Mouse (Mus musculus) MEL-GATA-1-ER (cell line): Measurements from ENCODE around the gene Smim24.
A peak's percentile ranks its signal among the peaks of the same experiment; 100 is the strongest.

ENCODE experiments used
- DNase-seq: peaks from one replicate; pipeline ENCODE4 v3.0.0-alpha.2; 2012; ENCODE audit warnings: low read depth; ENCODE audit errors: extremely low read depth

Gene Smim24

DNA sequence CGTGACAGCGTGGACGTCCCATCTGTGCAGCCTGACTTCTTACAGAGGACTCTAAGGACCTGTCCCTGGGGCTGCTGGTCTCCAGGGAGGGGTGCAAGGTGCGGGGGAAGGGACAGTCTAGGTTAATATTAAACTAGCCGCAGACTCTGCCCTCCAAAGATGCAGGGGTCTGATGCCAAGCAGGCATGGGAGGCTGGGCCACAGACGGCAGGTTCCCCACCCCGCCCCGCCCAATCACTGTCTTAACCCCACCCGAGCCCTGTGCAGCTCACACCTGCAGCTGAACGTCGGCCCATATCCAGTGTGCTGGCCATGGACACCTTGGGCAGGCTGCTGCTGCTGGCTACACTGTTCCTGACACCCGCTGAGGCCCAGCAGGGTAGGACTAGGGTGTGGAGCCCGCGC, at the start of gene Smim24:
Gene Smim24, plus strand, starts transcription at position 271 of the 405 bp plus-strand sequence.
- no peak for DNase-seq

DNA sequence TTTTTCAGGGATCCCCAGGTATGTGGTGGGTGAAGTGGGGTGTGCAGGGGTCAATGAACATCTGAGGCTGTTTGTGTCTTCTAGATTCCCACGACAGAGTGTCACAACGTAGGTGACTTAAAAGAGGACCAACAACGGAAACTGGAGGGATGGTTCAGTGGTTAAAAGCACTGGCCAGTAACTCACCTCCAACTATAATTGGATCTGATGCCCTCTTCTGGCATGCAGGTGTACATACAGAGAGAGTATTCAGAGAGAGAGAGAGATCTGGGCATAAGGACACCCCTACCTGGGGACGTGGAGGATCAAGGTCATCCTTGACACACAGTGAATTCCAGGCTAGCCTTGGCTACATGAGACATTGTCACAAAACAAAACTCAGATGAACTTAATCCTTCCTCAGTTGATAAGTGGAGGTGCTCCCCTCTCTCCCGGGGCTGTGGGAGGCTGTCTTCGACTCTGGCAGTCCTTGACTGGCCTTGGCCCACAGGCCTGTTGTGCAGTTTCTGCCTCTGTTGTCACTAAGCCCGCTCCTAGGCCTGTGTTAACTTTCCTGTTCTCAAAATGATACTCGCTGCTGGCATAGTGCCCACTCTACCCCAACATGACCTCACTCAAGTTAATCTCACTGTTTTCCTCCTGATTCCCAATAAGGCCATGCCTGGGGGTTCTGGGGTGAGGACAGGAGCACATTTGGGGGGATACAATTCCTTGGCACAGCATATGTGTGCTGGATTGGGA, 48.3 kb upstream of the Smim24 start:
- DNase-seq, result no peak

DNA sequence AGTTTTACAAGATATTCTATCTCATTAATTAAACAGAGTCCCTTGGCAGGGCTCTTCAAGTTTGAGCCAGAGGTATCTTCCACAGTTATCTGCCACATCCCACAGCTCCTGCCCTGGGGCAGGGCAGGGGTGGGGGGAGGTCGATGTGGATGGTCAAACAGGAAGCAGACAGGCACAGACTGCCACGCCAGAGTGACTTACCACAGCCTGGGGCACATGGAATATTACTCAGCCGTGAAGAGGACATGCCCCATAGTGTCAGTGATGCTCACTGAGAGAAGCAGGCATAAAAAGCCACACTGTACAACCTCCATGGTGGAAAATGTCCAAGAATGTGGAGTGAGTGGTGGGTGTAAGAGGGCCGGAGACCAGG, 47.7 kb upstream of the Smim24 start:
- DNase-seq, result no peak

DNA sequence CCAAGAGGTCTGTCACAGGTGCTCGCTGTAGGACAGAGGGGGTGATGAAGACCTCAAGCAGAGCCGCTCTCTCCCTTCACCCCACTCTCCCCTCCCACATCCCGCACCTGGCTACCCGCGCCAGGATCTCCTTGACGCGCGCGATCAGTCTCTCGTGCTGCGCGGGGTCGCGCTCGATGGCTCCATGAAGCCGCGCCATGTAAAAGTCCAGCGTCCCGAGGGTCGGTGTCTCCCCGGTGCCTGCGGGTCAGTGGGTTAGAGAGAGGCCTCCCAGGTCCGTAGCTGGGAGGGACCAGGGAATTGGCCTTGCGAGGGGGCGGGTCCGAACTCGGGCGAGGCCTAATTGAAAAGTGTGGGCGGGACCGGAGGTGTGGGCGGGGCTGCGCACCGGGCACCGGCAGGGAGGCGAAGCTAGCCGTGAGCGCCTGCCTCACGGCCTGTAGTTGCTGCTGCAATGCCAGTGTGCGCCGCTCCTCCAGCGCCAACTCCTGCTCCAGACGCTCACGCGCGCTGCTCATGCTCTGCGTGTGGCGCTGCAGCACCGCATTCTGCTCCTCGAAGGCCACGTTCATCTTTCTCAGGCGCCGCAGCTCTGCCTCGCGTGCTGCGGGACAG, 46.3 kb upstream of the Smim24 start:
- DNase-seq, result no peak

DNA sequence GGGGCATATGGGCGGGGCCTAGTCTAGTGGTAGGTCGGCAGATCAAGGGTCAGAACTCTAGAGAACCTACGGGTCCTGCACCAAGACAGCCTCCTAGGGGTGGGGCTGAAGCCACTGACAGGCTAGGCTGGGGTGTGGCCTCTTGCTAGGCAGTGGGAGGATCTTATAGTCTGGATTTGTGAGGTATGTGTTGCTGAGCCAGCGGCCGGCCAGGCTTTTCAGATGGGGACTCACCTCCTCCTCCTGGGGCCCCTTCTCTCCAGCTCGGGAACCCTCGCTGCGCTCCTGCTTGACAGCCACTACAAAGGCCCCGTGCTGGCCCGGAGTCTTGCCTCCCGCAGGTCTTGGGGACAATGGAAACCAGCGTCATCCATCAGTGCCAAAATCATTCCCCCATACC, 43.7 kb upstream of the Smim24 start:
- no peak for DNase-seq

DNA sequence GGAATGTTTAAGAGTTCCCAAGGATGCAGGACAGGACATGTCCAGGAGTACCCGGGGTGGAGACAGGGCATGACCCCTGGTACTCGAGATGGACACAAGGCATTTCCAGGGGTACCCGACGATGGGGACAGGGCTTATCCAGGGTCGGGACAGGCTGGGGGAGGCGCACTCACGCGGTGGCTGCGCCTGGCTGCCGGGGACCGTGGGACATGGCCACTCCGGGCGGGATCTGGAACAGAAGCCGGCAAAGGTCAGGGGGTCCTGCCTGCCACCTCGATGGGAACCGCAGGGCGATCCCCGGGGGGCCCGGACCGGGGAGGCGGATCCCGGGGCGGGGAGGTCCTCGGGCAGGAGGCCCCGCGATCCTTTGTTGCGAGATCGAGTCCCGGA, 42.9 kb upstream of the Smim24 start:
- DNase-seq, result no peak

DNA sequence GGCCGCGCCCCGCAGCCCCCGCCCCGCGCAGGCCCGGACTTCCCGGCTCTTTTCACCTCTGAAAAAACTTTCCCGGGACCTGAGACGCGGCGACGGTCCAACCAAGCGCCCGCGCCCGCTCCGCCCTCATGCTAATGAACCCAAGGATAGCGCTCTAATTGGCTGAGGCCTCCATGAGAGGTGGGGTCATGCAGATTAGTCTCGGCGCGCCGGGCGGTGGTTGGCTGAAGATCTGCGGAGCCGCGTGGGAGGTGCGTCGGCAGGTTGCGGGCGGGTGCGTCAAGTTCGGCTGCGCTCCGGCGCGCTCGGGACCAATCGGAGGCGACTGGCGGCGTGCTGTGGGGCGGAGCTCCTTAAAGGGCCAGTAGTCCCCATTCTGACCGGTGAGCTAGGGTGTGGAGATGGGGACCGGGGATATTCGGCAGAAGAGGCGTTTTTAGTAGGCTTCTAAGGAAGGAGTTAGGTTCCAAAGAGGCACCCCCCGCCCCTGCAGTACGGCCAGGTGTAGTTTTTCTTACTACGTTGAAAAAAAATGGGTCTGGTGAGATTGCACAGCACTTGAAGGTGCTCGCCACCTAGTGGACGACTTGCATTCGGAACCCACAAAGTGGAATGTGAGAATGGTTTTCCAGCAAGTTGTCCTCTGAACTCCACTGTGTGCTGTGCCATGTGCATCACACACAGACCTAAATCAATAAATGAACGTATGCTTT, 42.3 kb upstream of the Smim24 start, which contains the start of gene Hmg20b:
Gene Hmg20b, minus strand, starts transcription at position 130 of the 713 bp plus-strand sequence.
- DNase-seq, result peak; percentile 93

DNA sequence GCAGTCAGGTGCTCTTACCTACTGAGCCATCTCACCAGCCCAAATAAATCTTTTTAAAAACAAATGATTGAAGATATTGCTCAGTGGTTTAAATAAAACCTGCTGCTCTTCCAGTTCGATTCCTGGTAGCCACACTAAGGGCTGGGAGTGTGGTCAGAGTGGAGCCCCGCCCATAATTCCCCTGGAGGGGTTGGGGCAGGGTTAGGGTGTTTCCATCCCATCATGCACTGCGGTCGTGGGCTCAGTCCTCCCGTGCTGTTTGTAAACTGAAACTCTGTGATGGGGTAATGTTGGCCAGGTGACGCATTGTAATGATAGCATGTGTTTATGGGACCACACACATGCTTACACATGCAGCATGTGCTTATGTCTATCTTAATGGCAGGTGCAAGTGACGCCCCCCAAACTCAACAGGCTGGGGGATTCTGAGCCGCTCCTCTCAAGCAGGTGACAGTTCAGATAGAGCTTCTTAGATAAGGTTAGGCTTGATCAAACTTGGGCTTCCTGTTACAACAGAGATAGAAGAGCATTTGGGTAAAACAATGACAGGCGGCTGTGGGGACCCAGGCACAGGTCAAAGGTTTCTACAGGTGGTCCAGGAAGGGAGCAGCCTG, 41.1 kb upstream of the Smim24 start:
- DNase-seq, result peak; percentile 78

DNA sequence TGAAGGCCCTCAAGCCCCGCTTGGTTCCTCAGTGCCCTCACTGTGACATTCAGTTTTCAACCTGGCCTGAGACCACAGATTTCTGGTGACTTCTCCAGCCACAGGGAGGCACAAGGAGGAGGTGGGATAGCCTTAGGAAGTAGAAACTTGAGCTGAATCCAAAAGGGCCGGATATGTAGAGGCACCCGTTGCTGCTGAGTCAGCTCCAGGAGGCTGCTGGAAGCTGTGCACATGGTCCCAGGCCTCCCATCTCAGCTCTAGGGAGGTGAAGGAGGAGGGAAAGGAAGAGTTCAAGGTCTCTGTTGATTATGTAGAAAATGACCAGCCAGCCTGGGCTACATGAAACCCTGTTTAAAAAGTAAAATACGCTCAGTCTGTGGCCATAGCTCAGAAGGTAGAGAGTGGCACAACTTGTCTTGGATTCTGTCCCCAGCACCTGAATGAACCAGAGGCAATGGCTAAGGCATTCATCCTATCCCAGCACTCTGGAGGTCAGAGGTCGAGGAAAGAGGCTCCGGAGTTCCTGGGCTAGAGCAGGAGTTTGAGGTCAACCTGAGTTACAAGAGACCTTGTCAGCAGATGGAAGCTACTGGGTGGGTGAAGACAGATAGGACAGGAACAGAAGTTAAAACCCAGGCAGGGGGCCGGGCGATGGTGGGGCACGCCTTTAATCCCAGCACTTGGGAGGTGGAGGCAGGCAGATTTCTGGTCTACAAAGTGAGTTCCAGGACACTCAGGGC, 37.9 kb upstream of the Smim24 start:
- DNase-seq, result no peak

DNA sequence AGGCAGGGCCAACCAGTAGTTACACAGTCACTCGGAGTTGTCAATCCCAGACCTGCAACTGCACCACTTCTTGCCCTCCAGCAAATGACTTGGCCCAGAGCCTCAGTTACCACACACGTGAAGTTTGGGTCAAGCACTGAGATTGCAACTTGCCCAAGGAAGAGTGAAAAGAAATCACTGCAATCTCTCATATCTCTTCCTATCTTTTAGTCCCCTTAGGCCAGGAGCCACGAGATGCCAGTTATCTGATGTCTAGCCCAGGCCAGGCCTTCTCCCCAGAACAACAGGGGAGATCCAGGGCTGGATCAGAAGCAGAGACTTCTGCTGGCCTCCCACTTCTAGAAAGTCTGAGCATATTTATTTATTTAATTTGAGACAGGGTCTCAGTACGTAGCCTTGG, 37.3 kb upstream of the Smim24 start:
- no peak for DNase-seq

DNA sequence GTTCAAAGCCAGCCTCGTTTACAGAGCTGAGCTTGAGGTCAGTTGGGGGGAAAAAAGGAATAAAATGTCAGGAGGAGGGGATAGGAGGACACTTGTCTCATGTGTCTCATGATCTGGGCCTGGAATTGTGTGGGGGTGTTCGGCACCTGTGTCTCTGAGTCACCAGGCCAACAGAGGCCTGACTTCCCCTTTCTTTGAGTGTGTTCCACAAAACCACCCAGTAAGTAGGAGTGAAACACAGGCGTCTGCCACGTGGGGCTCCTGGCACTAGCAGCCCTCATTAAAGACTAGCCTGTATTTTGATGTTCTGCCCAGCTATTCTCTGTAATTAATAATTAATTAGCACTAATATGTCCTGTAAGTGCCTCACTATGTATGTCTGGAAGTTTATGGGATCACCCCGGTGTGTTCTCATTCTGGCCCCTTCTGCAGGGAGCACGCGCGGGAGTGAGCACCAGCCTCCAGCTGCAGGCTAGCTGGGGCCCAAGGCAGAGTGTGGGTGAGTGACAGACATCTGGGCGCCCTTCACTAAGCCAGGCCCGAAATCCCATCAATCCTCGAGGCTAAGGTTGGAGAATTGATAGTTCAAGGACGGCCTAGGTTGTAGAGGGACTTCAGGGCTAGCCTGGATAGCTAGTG, 36.4 kb upstream of the Smim24 start:
- peak; percentile 88 for DNase-seq

DNA sequence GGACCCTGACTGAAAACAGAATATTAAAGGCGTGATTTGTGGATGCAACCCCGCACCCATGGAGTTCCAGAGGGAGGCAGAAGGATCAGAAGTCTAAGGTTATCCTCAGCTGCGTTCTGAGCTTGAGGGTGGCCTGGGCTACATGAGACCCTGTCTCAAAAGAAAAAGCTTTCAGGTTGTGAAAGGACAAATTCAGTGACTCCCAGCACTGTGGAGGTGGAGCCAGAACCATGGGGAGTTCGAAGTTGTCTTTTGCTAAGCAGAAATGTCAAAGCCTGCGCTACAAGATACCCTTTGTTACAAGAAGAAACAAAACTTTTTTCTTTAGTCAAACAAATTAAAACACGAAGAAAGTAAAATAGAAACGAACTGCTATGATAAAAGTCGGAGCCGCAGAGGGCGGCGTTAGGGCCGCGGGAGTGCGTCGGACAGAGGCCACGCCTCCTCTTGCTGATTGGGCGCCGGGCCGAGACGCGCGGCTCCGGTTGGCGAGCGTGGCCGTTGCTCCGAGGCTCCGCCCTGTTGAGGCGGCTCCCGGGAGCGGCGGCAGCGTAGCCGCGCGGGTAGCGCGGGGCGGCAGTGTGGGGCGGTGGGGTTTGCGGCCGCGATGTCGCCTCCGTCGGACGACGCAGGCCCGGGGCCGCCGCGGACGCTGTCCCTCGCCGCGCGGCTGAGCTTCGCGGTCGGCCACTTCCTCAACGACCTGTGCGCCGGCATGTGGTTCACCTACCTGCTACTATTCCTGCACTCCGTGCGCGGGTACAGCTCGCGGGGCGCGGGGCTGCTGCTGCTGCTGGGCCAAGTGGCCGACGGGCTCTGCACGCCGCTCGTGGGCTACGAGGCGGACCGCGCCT, 35.6 kb upstream of the Smim24 start, which contains the start of gene Mfsd12:
Gene Mfsd12, plus strand, starts transcription at position 501 of the 854 bp plus-strand sequence.
- DNase-seq, result no peak

DNA sequence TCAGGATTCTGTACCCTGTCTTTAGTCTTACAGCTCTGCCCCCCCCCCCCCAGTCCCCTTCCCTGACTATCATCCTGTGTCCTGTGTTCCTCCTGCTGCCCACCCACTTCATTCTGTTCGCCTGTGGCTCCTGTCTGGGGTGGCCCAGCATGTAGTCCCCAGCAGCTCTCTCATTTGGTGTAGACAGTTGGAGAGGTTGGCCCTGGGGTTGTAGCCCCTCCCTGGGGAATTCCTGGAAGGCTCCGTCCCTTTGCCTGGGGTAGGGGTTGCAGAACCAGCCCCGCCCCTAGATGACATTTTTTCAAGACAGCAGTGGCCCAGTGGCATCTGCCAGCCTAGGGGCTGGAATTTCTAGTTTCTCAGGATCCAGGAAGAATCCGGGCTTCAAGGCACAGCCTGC, 34.6 kb upstream of the Smim24 start:
- no peak for DNase-seq

DNA sequence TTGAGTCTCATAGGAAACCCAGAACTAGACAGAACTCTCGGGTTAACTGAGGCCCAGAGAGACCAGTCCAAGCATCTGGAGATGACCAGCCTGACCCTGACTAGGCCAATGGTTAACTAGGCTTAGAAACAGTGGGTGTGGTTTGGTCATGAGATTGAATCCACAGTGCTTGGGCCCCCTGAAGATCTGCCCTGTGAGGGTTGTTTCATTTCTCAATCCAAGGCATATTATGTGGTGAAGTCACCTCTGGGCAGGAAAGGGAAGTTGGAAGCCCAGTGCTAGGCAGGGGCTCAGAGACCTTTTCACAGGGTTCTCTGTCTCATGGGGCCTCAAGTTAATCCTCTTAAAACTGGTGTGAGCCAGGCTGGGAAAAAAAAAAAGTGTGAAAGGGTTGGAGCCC, 34.0 kb upstream of the Smim24 start:
- no peak for DNase-seq

DNA sequence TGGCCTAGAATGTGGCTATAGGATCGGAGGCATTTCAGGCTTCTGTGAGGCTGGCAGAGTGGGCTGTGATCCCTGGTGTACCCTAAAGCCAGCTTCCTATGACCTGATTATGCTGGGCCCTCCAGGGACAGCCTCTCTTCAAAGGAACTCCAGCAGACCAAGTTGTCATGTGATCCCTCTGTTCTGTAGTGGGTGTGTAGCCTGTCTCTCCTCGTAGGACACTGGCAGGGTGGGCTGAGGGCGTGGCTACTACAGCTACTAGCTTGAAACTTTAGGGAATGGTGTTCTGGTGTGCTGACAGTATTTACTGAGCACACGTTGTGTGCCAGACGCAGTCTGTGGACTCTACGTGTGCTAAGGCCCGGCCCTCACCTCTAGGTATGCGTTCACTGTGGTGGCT, 32.1 kb upstream of the Smim24 start:
- no peak for DNase-seq

DNA sequence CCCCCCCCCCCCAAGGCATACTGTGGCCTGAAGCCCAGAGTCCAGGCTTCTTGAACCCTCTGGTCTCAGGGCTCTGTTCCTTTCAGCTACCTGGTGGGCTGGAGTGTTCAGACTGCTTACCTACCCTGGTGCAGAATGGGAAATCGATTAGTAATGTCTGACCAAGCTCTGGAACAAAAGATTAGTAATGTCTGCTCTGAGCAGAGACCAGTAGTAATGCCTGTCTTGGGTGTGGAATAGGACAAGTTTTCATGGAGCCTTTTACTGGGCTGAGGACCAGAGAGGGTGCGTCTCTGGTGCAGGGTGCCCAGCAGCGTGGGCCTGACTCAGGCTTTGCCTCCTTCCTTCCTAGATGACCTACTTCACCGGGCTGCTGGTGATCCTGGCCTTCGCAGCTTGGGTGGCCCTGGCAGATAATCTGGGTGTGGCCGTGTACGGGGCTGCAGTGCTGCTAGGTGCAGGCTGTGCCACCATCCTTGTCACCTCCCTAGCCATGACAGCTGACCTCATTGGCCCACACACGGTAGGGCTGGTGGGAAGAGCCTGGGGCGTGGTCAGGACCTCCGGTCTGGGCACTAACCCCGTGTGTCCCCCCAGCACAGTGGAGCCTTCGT, 30.4 kb upstream of the Smim24 start:
- DNase-seq, result no peak

DNA sequence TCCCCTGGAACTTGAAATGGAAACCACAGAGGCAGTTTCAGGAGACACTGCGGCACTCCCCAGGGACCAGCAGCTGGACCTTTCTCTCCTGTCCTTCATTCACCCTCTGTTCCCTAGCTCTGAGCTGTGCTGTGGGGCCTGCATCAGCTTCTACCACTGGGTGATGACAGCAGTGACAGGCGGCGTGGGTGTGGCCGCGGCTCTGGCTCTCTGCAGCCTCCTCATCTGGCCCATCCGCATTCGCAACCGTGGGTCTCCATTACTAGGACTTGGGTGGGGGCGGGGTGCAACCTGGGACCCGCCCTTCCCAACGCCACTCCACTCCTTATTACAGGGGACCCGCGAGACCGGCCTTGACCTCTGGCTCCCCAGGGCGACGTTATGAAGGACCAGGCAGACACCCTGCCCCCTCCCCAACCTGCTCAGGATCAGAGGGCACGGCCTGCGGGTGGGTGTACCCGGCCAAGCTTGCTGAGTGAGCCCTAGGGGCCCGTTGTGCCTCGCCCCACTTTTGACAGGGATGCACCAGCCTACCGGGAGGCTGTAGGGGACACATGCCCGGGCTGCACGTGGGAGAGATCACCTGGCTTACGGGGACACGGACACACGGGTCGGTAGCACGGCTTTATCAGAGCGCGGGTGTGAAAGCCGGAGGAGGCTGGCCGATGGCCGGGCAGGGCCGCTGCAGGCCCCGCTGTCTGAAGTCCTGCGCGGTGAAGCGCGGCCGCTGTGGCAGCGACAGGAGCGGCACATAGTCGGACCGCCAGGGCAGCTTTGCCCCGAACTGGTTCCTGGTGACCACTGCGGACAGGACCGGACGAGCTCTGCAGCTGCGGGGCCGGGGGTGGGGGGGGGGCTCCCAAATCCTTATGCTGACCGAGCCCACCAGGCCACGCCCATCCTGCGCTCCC, 29.2 kb upstream of the Smim24 start:
- DNase-seq, result no peak

DNA sequence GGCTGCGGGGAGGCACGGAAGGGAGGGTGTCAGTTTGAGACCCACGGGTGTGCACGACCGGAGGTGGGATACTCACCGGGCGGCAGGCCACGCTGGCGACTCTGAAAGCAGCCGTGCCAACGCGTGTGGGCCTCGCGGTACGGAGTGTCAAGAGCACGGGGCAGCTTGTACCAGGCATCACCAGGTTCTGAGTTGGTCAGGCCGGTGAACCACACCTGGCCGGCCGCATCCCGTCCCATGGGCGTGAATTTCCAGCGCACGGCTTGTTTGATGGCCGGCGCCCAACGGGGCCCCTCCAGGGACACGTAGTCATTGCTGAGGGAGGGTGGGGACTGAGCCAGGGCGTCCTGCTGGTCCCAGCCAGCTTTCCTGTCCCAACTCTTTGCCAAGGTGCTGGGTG, 28.2 kb upstream of the Smim24 start:
- no peak for DNase-seq
